Mouse (Mus musculus) cerebellum, postnatal 10 days (tissue): ENCODE data around the gene Dtx2.
"Not testable (repeated sequence)": the region's sequence is repeated elsewhere in the genome, so short reads cannot be mapped to it uniquely, and the experiment has no call there.

Experiments used
- DNase-seq, 2 experiments: peaks; one replicate each; pipeline ENCODE4 v3.0.0; 2021; ENCODE audit warnings: mixed read lengths in 2 of 2

The Dtx2 gene

GRCm38 (mm10) chr5:136027612-136028311 lies 33.2 kb downstream of the Dtx2 start:
- no peak for DNase-seq

GRCm38 (mm10) chr5:136034868-136035267 lies 40.3 kb downstream of the Dtx2 start:
- DNase-seq = no peak

- no peak for DNase-seq
These were observed 40.7 kb downstream of the Dtx2 start for GRCm38 (mm10) chr5:136035285-136035684.

- no peak for DNase-seq
These were observed 42.1 kb downstream of the Dtx2 start for GRCm38 (mm10) chr5:136036667-136037066.

GRCm38 (mm10) chr5:136038258-136039214 lies 43.9 kb downstream of the Dtx2 start, which contains the start of gene Upk3b:
Upk3b (plus strand) TSS chr5:136038496.
- DNase-seq = no peak

- DNase-seq = no peak
These were observed 45.6 kb downstream of the Dtx2 start for GRCm38 (mm10) chr5:136040210-136040609.

- no peak for DNase-seq
These were observed 46.7 kb downstream of the Dtx2 start for GRCm38 (mm10) chr5:136041260-136041659.

- DNase-seq = no peak
These were observed 47.1 kb downstream of the Dtx2 start for GRCm38 (mm10) chr5:136041666-136042065.

- DNase-seq = no peak
These were observed 50.3 kb downstream of the Dtx2 start for GRCm38 (mm10) chr5:136044865-136045264.

GRCm38 (mm10) chr5:136045408-136045807 lies 50.8 kb downstream of the Dtx2 start:
- peak; percentile 35 to 45 for DNase-seq

- DNase-seq = peak; percentile 94 to 96
These were observed 51.4 kb downstream of the Dtx2 start for GRCm38 (mm10) chr5:136045987-136046386.

GRCm38 (mm10) chr5:136048541-136048940 lies 53.9 kb downstream of the Dtx2 start:
- DNase-seq = not testable (repeated sequence)

GRCm38 (mm10) chr5:136049926-136050325 lies 55.3 kb downstream of the Dtx2 start:
- DNase-seq = no peak

GRCm38 (mm10) chr5:136051231-136052085 lies 56.9 kb downstream of the Dtx2 start:
- DNase-seq = peak; percentile 34 to 47

- no peak for DNase-seq
These were observed 58.5 kb downstream of the Dtx2 start for GRCm38 (mm10) chr5:136052861-136053655.

- no peak for DNase-seq
These were observed 59.9 kb downstream of the Dtx2 start, which contains the start of gene Upk3bl for GRCm38 (mm10) chr5:136054301-136055077. Upk3bl (plus strand) TSS chr5:136054492.

GRCm38 (mm10) chr5:136056062-136056461 lies 61.5 kb downstream of the Dtx2 start:
- DNase-seq = no peak

GRCm38 (mm10) chr5:136057085-136057484 lies 62.5 kb downstream of the Dtx2 start:
- DNase-seq = no peak

- peak; percentile 92 to 95 for DNase-seq
These were observed 67.0 kb downstream of the Dtx2 start for GRCm38 (mm10) chr5:136061567-136061966.

GRCm38 (mm10) chr5:136063920-136064319 lies 69.3 kb downstream of the Dtx2 start:
- DNase-seq = no peak
